Mouse (Mus musculus) MEL (cell line): ENCODE measurements around the gene Agbl2. TPM values are rescaled to one million over a fixed set of nuclear protein-coding genes. Genes with fewer than 3 reads are reported as not detected.

ENCODE experiments used
- DNase-seq: peaks from one replicate; pipeline ENCODE4 v3.0.0; 2011; ENCODE audit warnings: low read depth, low spot score
- H3K27ac ChIP-seq: 2 replicates; pipeline ENCODE4 v1.5.1; 2012; ENCODE audit warnings: low read depth, mild to moderate bottlenecking, control low read depth, low read length, moderate library complexity; ENCODE audit not compliant: control insufficient read depth
- H3K27me3 ChIP-seq, 2 experiments: fragments of 150-350 bp in 1 of 2; sonication (generic) in 1 of 2; 2 replicates each; pipeline ENCODE4 v1.6.1; 2012; ENCODE audit warnings: low read length in 2 of 2, mild to moderate bottlenecking in 2 of 2, improper control_type of control experiment in 1 of 2, moderate library complexity in 1 of 2; ENCODE audit not compliant: insufficient read depth in 2 of 2, control insufficient read depth in 1 of 2
- H3K36me3 ChIP-seq, 2 experiments: 2 replicates each; pipeline ENCODE4 v1.6.1; 2012 to 2014; ENCODE audit warnings: low read length in 2 of 2, improper control_type of control experiment in 1 of 2, inconsistent platforms in 1 of 2, mild to moderate bottlenecking in 1 of 2; ENCODE audit not compliant: insufficient read depth in 2 of 2, control insufficient read depth in 1 of 2
- H3K4me1 ChIP-seq, 2 experiments: fragments of 150-350 bp in 1 of 2; sonication (generic) in 1 of 2; 2 replicates each; pipeline ENCODE4 v1.6.1; 2012; ENCODE audit warnings: low read length in 2 of 2, improper control_type of control experiment in 1 of 2, mild to moderate bottlenecking in 1 of 2; ENCODE audit not compliant: insufficient read depth in 2 of 2, control insufficient read depth in 1 of 2
- H3K4me3 ChIP-seq, 2 experiments: fragments of 150-350 bp in 1 of 2; sonication (generic) in 1 of 2; 2 replicates each; pipeline ENCODE4 v1.5.1; 2012; ENCODE audit warnings: low read depth in 2 of 2, low read length in 2 of 2, mild to moderate bottlenecking in 2 of 2, moderate library complexity in 2 of 2, control low read depth in 1 of 2, improper control_type of control experiment in 1 of 2; ENCODE audit not compliant: control insufficient read depth in 1 of 2, insufficient read depth in 1 of 2
- H3K79me2 ChIP-seq: 2 replicates; pipeline ENCODE4 v1.6.1; 2012; ENCODE audit warnings: mild to moderate bottlenecking, low read length, moderate library complexity; ENCODE audit not compliant: control insufficient read depth, poor library complexity, insufficient read depth
- H3K9ac ChIP-seq: 2 replicates; pipeline ENCODE4 v1.6.1; 2012; ENCODE audit warnings: low read depth, mild to moderate bottlenecking, control low read depth, low read length, moderate library complexity; ENCODE audit not compliant: control insufficient read depth, poor library complexity, severe bottlenecking
- H3K9me3 ChIP-seq: fragments of 150-350 bp; sonication (generic); replicated peaks from 2 replicates; pipeline ENCODE4 v1.6.1; 2012; ENCODE audit warnings: mild to moderate bottlenecking, low read length, improper control_type of control experiment, moderate library complexity; ENCODE audit not compliant: insufficient read depth
- E2F4 ChIP-seq: IDR thresholded peaks from 2 replicates; pipeline ENCODE4 v1.6.1; 2011; ENCODE audit warnings: low read depth, low read length, improper control_type of control experiment, borderline replicate concordance
- EP300 ChIP-seq, 2 experiments: IDR thresholded peaks; 2 replicates each; pipeline ENCODE4 v1.6.1; 2011; ENCODE audit warnings: improper control_type of control experiment in 2 of 2, low read length in 2 of 2, low read depth in 1 of 2, mild to moderate bottlenecking in 1 of 2
- KAT2A ChIP-seq: conservative IDR thresholded peaks from 2 replicates; pipeline ENCODE4 v1.6.1; 2012; ENCODE audit warnings: low read depth, low read length, improper control_type of control experiment, inconsistent platforms
- NELFE ChIP-seq: IDR thresholded peaks from 2 replicates; pipeline ENCODE4 v1.6.1; 2011; ENCODE audit warnings: low read depth, low read length, improper control_type of control experiment
- POLR2AphosphoS2 ChIP-seq: IDR thresholded peaks from 2 replicates; pipeline ENCODE4 v1.6.1; 2011; ENCODE audit warnings: low read length, improper control_type of control experiment
- SMC3 ChIP-seq: IDR thresholded peaks from 2 replicates; pipeline ENCODE4 v1.6.1; 2011; ENCODE audit warnings: low read depth, low read length, improper control_type of control experiment
- USF2 ChIP-seq, 2 experiments: IDR thresholded peaks; 2 replicates each; pipeline ENCODE4 v1.6.1; 2011 to 2012; ENCODE audit warnings: improper control_type of control experiment in 2 of 2, low read length in 2 of 2, borderline replicate concordance in 1 of 2, inconsistent platforms in 1 of 2, low read depth in 1 of 2, mild to moderate bottlenecking in 1 of 2; ENCODE audit not compliant: insufficient read depth in 1 of 2
- ZC3H11A ChIP-seq: IDR thresholded peaks from 2 replicates; pipeline ENCODE4 v1.6.1; 2012; ENCODE audit warnings: low read depth, mild to moderate bottlenecking, inconsistent platforms, low read length, improper control_type of control experiment
- polyA plus RNA-seq, 2 experiments: library from polyadenylated mRNA; stranded (reverse) in 1 of 2; unstranded in 1 of 2; fragments of >175 nt in 1 of 2; fragments of >200 nt in 1 of 2; gene quantifications; 2 replicates each; pipeline versions ENCODE4 v1.2.1 to v1.2.4; 2012; ENCODE audit warnings: low replicate concordance in 2 of 2, low read depth in 1 of 2; ENCODE audit not compliant: insufficient read length in 2 of 2, insufficient read depth in 1 of 2, missing spikeins in 1 of 2
- total RNA-seq: library from RNA; depleted of rRNA; stranded (reverse); fragments of 300-350 nt; gene quantifications from 2 replicates; pipeline ENCODE4 v1.2.3, GENCODE M21; 2012; rRNA removed

Gene Agbl2
- total and polyA plus RNA-seq, 3 experiments: not detected

DNA sequence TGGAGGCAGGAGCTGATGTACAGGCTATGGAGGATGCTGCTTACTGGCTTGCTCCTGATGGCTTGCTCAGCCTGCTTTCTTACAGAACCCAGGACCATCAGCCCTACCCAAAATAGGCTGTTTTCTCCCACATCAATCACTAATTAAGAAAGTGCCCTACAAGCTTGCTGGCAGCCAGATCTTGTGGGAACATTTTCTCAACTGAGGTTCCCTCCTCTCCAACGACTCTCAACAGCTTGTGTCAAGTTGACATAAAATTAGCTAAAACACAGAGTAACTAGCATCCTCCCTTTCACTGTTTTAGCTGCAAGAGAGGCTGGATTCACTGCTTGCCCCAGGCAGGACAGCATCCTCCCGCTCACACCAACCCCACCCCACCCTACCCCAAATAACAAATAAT is 99.3 kb downstream of the Agbl2 start:
- Histone ChIP-seq H3K4me1 (peaks cover 9 to 26% of the 10 kb centered on the region in 2 experiments), H3K4me3 (no peak overlapping the region), H3K27me3 (no peaks in the 10 kb centered on the region), H3K79me2 (no peaks in the 10 kb centered on the region), H3K9ac (no peak overlapping the region), H3K36me3 (peaks cover 0 to 15% of the 10 kb centered on the region in 2 experiments; a peak in 2 of 4 replicates), H3K27ac (no peak overlapping the region), H3K9me3 (no peaks in the 10 kb centered on the region)
- TF ChIP-seq USF2 (IDR thresholded peaks at IDR 0.05; ENCODE audit: borderline replicate concordance in 1 of 2, insufficient read depth in 1 of 2, low read depth in 1 of 2, low read length in 2 of 2) (no peak), ZC3H11A (no peak), NELFE (no peak), POLR2AphosphoS2 (no peak), EP300 (IDR thresholded peaks at IDR 0.05; ENCODE audit: low read depth in 1 of 2, low read length in 2 of 2) (no peak), KAT2A (no peak), SMC3 (no peak), E2F4 (no peak)
- DNase-seq: no peak

Other genes with a start within 250 kb of the Agbl2 start
- gene Ptprj, start 202.1 kb upstream of the Agbl2 start, total RNA-seq: 10.0 and 10.2 TPM in 2 replicates
- gene Ptprj, start 202.1 kb upstream of the Agbl2 start, polyA plus RNA-seq: 1 to 10 TPM in 1 of 2 experiments, not detected in 1; 6.4 TPM
- gene Nup160, start 105.5 kb upstream of the Agbl2 start, total RNA-seq: 43.8 and 53.4 TPM in 2 replicates
- 10 to 100 TPM; 63.8 to 91.4 TPM for gene Nup160, start 105.5 kb upstream of the Agbl2 start, polyA plus RNA-seq
- 39.5 and 42.1 TPM in 2 replicates for gene Fnbp4, start 37.4 kb upstream of the Agbl2 start, total RNA-seq
- 100 to 1,000 TPM in 1 of 2 experiments, 10 to 100 TPM in 1; 73.7 to 353 TPM for gene Fnbp4, start 37.4 kb upstream of the Agbl2 start, polyA plus RNA-seq
- 85.7 and 91.5 TPM in 2 replicates for gene Mtch2, start 64.4 kb downstream of the Agbl2 start, total RNA-seq
- 100 to 1,000 TPM in 1 of 2 experiments, not detected in 1; 167 TPM for gene Mtch2, start 64.4 kb downstream of the Agbl2 start, polyA plus RNA-seq
- gene C1qtnf4, start 103.1 kb downstream of the Agbl2 start, total RNA-seq: not detected in 2 replicates
- not detected for gene C1qtnf4, start 103.1 kb downstream of the Agbl2 start, polyA plus RNA-seq
- 18.0 and 21.9 TPM in 2 replicates for gene Kbtbd4, start 122.0 kb downstream of the Agbl2 start, total RNA-seq
- gene Kbtbd4, start 122.0 kb downstream of the Agbl2 start, polyA plus RNA-seq: 10 to 100 TPM in 1 of 2 experiments, not detected in 1; 23.1 TPM
- 134 and 137 TPM in 2 replicates for gene Ndufs3, start 122.1 kb downstream of the Agbl2 start, total RNA-seq
- gene Ndufs3, start 122.1 kb downstream of the Agbl2 start, polyA plus RNA-seq: 100 to 1,000 TPM in 1 of 2 experiments, not detected in 1; 193 TPM
- gene Celf1, start 157.7 kb downstream of the Agbl2 start, total RNA-seq: 46.2 and 49.6 TPM in 2 replicates
- 100 to 1,000 TPM in 1 of 2 experiments, 10 to 100 TPM in 1; 82.3 to 212 TPM for gene Celf1, start 157.7 kb downstream of the Agbl2 start, polyA plus RNA-seq